Mouse (Mus musculus) stomach, postnatal 0 days (tissue): Measurements from ENCODE around the gene Fgd4.

Source experiments
- CTCF ChIP-seq: IDR thresholded peaks from 2 replicates; pipeline ENCODE4 v1.5.1; 2016; ENCODE audit warnings: antibody characterized with exemption, low read depth, mild to moderate bottlenecking, moderate library complexity
- EP300 ChIP-seq: optimal IDR thresholded peaks from 2 replicates; pipeline ENCODE3; 2016; ENCODE audit warnings: antibody characterized with exemption

DNA sequence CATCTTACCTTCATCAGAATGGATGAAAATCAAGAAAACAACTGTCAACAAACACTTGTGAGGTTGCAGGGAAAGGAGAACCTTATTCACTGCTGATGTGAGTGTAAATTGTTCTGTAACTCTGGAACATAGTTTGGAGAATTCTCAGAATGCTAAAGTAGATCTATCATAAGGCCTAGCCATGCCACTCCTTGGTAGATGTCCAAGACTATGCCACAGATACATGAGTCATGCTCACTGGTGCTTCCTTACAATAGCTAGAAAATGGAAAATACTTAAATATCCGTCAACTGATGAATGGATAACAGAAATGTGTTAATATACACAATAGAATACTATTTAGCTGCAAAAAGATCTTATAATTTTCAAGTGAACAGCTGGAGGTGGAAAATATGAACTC lies 150.3 kb downstream of the Fgd4 start:
- TF ChIP-seq EP300 (no peak), CTCF (no peak)
